8 mouse cellular contexts compared by ENCODE assay signal in the genomic region with DNA sequence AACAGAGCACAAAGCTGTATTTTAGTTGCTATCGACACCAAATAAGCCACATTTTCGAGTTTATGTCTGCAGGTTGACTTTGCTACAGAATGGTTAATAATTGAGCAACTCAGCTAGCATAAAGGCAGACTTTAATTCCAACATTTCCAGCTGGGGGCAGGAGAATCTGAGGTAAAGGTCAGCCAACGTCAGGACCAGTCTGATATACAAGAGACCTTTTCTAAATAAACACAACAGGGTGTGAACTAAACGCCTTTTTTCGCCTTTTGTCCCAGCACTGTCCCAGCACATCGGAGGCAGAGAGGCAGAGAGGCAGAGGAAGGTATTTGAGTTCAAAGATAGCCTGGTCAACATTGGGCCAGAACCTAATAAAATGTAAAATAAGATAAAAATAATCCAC. TPM values are rescaled to one million over a fixed set of nuclear protein-coding genes. Genes with fewer than 3 reads are reported as not detected.
A peak's percentile ranks its signal among the peaks of the same experiment; 100 is the strongest.
DNase-seq lines count a peak whose midpoint lies in the region; ATAC-seq and TF ChIP-seq lines count a peak whose summit lies in the region.

No protein-coding gene starts in this region.

- no peaks in the 10 kb centered on the region for H3K9me3 ChIP-seq in hindbrain, embryonic 14.5 days (ENCODE audit: control insufficient read depth, low read length)

- intact Hi-C loops in left cerebral cortex, postnatal 14 days (cut with DNase I), result no loop called here

- H3K4me3 ChIP-seq in hindbrain, embryonic 14.5 days (replicated peaks; ENCODE audit: low read length), result peak overlapping the region; percentile 68
- peak overlapping the region; percentile 87; the same call in 1 of the 2 replicates for H3K4me3 ChIP-seq in liver, adult 2 months (ENCODE audit: insufficient read depth, low read depth, low read length)

- H3K36me3 ChIP-seq in hindbrain, embryonic 14.5 days (replicated peaks; ENCODE audit: control insufficient read depth, insufficient read depth), result no peaks in the 10 kb centered on the region
- no peaks in the 10 kb centered on the region for H3K36me3 ChIP-seq in liver, adult 2 months (ENCODE audit: control insufficient read depth, insufficient read depth, low read length)

- H3K4me2 ChIP-seq in hindbrain, embryonic 14.5 days (replicated peaks), result peak overlapping the region; percentile 83

- TF ChIP-seq POLR2A in liver, adult 2 months (IDR thresholded peaks at IDR 0.05; ENCODE audit: extremely low read depth, insufficient read depth, low read length), result no peak

- DNase-seq in 416B (ENCODE audit: low read depth), result peak; percentile 27
- peak; percentile 17 for DNase-seq in NIH3T3 (ENCODE audit: low read depth)
- no peak for DNase-seq in hindbrain, embryonic 14.5 days (ENCODE audit: low spot score)
- peak; percentile 71 for DNase-seq in liver, adult 2 months (ENCODE audit: extremely low read depth, low read depth, low spot score)
- no peak for DNase-seq in left cerebral cortex, postnatal 14 days (ENCODE audit: low spot score in 2 of 2)
- no peak for DNase-seq in left cerebral cortex, adult 9 months (ENCODE audit: low spot score in 2 of 2)
- no peak for DNase-seq in retina, postnatal 1 day
- no peak for DNase-seq in urinary bladder, postnatal 10 days (ENCODE audit: low spot score)

- no peaks in the 10 kb centered on the region; the same call in 1 of the 2 replicates for H3K4me1 ChIP-seq in hindbrain, embryonic 14.5 days (replicated peaks; ENCODE audit: control insufficient read depth, insufficient read depth, low read length)
- peaks cover 2% of the 10 kb centered on the region; the same call in 1 of the 2 replicates for H3K4me1 ChIP-seq in liver, adult 2 months (ENCODE audit: control insufficient read depth, insufficient read depth, low read length)

- ATAC-seq in hindbrain, embryonic 14.5 days (ENCODE audit: low FRiP score), result no peak

- 18% methylated on average over 6 of the region's 6 CpGs for WGBS in hindbrain, embryonic 14.5 days
- WGBS in liver, adult 2 months, result 8% methylated on average over 6 of the region's 6 CpGs

- H3K9ac ChIP-seq in hindbrain, embryonic 14.5 days, result peak overlapping the region; percentile 50; the same call in 1 of the 2 replicates
- no peak overlapping the region; the same call in 1 of the 2 replicates for H3K9ac ChIP-seq in liver, adult 2 months (ENCODE audit: low read depth, low read length)

- no peak for TF ChIP-seq CTCF in liver, adult 2 months (IDR thresholded peaks at IDR 0.05; ENCODE audit: low read depth, low read length)

- no peak overlapping the region for H3K27ac ChIP-seq in hindbrain, embryonic 14.5 days
- H3K27ac ChIP-seq in liver, adult 2 months (replicated peaks; ENCODE audit: insufficient read depth, low read depth, low read length), result no peak overlapping the region

- H3K27me3 ChIP-seq in hindbrain, embryonic 14.5 days (ENCODE audit: control insufficient read depth, insufficient read depth, low read length), result no peaks in the 10 kb centered on the region
- no peaks in the 10 kb centered on the region for H3K27me3 ChIP-seq in liver, adult 2 months (ENCODE audit: control insufficient read depth, insufficient read depth, low read length)

- H3K79me2 ChIP-seq in liver, adult 2 months (ENCODE audit: control insufficient read depth, insufficient read depth, low read length), result no peaks in the 10 kb centered on the region

RNA-seq across cellular contexts. Expression of gene Spc25, which starts 0.8 kb away (rescaled TPM):
- 27.1 and 35.9 TPM in 2 replicates for polyA plus RNA-seq in hindbrain, embryonic 14.5 days (2014; fragmentation: Nextera tagmentation; extraction: Ambion mirVana)
- total RNA-seq in liver, adult 2 months (2014; rRNA removed), result 3.5 and 6.4 TPM in 2 replicates
- polyA plus RNA-seq in liver, adult 2 months (2012; rRNA removed), result 0.81 and 2.2 TPM in 2 replicates
- total RNA-seq in left cerebral cortex, postnatal 14 days (2021), result 1 to 10 TPM; 2.0 to 3.1 TPM

RNA-seq across cellular contexts. Expression of gene G6pc2, which starts 5.7 kb away (rescaled TPM):
- polyA plus RNA-seq in hindbrain, embryonic 14.5 days (2014; fragmentation: Nextera tagmentation; extraction: Ambion mirVana), result 0.21 and 0.42 TPM in 2 replicates
- not detected in 2 replicates for total RNA-seq in liver, adult 2 months (2014; rRNA removed)
- polyA plus RNA-seq in liver, adult 2 months (2012; rRNA removed), result not detected in 2 replicates
- total RNA-seq in left cerebral cortex, postnatal 14 days (2021), result not detected

Comparison
In these comparisons a context has a peak if more than half of its experiments do, and no peak if none do; other contexts are left out.
1. DNase-seq: peak in 416B (single experiment), NIH3T3 (single experiment) and liver, adult 2 months (single experiment); none in hindbrain, embryonic 14.5 days (single experiment), left cerebral cortex, postnatal 14 days (0 of 2), left cerebral cortex, adult 9 months (0 of 2), retina, postnatal 1 day (single experiment) and urinary bladder, postnatal 10 days (single experiment).